Mouse (Mus musculus) CD8-positive naive resting alpha-beta T cell, adult 2 months (primary cell): ENCODE results near the gene Fiz1.
A peak's percentile ranks its signal among the peaks of the same experiment; 100 is the strongest.
"Not testable (repeated sequence)": the region's sequence is repeated elsewhere in the genome, so short reads cannot be mapped to it uniquely, and the experiment has no call there.

Source experiments
- DNase-seq, 2 experiments: peaks; one replicate each; pipeline ENCODE4 v3.0.0; 2022; ENCODE audit warnings: low read depth in 2 of 2, low spot score in 2 of 2

Gene Fiz1

GRCm38 (mm10) chr7:5008229-5008628, 6.3 kb downstream of the Fiz1 start:
- DNase-seq, result no peak

DNA sequence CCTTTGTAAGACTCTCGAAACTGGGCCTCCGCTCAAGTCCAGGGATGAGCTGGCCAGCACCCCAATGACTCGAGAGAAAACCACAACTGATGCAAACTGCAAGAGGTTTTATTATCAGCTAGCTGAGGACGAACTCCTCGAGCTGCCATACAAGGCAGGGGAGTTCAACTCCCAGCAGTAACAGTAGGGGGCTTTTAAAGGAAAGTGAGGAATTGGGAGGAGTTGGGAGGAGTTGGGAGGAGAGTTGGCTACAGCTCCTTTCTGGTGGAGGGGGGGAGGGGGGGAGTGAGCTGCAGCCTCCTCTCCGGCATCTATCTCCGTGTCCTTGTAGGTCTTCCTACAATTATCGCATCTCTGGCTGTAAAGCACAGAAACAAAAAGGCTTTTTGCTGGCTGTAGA, 11.6 kb downstream of the Fiz1 start:
- not testable (repeated sequence) for DNase-seq

- peak in 1 of 2 experiments; percentile 44 for DNase-seq
These were observed 14.6 kb downstream of the Fiz1 start for GRCm38 (mm10) chr7:4999876-5000275.

DNA sequence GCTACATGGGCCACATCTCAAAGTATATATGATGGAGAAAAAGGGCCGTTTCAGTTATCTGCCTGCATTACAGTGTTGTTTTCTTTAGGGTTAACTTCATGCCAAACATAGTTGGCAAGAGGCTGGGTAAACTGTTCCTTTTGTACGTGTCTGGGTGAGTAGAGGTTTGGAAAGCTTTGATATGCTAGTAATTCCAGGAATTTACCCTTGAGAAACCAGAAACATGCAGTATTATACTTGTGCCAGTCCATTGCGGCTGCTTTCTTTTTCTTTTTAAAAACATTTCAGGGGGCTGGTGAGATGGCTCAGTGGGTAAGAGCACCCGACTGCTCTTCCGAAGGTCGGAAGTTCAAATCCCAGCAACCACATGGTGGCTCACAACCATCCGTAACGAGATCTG, 17.6 kb downstream of the Fiz1 start:
- DNase-seq, result no peak

GRCm38 (mm10) chr7:4996003-4996895, 18.2 kb downstream of the Fiz1 start, which contains the start of gene Zfp579:
Zfp579 (minus strand) TSS chr7:4996158.
- DNase-seq, result peak; percentile 60 to 78

- DNase-seq, result no peak
These were observed 19.1 kb downstream of the Fiz1 start for GRCm38 (mm10) chr7:4995268-4996002.

DNA sequence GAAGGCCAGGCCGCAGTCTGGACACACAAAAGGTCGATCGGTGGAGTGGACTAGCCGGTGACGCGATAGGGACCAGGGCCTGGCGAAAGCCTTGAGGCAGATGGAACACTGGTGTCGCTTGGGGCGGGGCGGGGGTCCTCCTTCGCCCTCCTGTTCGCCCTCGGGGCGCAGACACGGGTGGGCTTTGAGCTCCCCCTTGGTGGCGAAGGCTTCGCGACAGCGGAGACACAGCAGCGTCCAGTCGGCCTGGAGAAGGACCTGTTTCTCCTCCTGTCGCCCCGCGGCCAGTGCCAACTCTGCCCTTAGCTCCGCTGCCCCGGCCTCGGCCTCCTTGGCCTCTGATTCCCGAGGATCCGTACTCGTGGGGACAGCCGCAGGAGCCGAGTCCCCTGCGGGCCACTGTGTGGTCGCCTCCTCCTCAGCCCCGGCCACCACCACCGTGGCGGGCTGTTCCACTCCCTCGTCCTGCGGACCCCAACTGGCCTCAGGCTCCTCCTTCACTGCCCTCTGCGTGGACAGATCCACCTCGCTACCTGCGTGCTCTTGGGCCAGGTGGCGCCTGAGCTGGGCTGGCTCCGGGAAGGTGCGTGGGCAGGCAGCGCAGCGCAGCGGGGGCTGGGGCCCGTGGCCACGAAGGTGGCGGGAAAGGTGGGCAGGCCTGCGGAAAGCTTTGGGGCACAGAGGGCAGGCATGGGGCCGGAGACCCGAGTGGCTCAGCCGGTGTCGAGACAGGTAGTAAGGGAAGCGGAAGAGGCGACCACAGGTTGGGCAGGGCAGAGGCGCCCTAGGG, 20.3 kb downstream of the Fiz1 start:
- no peak for DNase-seq

- DNase-seq, result no peak
These were observed 21.0 kb downstream of the Fiz1 start for GRCm38 (mm10) chr7:4993347-4993998.

- DNase-seq, result no peak
These were observed 26.2 kb downstream of the Fiz1 start for GRCm38 (mm10) chr7:4988250-4988649.

GRCm38 (mm10) chr7:4976832-4977231, 37.7 kb downstream of the Fiz1 start:
- DNase-seq, result peak in 1 of 2 experiments; percentile 19

DNA sequence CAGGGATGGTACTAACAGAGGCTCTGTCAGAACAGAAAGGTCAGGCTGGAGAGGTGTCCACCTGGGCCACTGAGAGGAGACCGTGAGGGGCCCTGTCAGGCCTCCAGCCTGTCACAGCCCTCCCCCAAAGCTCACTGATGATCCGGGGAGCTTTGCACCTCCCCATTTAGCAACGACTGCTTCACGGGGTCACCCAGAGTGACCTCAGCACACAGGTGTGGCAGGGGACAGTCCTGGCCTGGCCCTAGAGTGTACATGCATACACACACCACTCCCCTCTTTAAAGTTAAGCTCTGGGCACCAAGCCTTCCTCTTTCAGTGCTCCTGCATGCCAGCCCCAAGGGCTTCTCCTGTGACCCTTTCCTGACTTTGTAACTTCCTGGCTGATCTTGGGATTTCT, 39.0 kb downstream of the Fiz1 start:
- DNase-seq, result no peak

DNA sequence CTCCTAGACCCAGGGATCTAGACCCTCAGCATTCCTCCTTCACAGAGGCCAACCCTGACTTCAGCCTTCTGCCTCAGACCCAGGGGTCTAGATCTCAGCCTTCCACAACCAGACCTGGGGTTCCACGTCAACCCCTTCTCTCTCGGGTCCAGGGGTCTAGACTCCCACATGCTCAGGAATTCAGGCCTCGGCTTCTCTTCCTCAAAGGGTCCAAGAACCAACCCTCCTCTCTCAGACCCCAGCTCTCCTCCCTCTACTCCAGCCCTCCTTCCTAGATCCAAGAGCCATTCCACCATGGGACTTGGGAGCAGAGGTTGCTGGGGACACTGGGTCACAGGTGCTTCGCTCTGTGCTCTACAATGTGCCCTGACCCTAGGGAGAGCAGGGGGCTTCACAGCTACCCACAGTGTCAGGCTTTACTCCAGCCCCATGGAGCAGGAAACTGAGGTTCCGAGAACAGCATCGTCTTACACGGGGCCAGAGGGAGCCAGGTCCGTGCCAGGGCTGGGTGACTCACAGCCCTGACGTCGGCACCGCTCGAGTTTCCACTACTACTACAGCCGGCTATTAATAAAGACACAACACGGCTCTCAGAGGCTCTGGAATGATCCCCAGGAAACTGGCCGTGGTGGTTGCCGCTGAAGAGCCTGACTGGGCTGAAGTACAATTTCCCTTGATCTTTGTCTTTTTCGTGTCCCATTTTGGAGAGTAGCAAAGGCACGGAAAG, 42.0 kb downstream of the Fiz1 start:
- DNase-seq, result no peak

DNA sequence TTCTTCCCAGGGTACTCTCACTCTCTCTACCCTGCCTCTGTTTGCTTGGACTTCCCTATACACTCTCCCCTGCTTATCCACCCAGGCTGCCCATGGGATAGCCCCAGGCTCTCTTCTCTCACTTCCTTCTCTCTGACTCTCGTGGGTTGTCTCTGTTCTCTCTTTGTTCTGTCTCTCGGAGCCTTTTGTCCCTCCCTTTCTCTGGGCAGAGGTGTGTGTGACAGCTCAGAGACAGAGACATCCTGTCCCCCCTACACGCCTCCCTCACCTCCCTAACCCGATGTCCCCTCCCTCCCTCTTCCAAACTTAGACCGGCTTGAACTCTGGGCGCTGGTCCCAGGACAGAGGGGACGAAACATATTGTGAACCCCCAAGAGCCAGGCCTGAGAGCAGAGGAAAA, 42.8 kb downstream of the Fiz1 start:
- DNase-seq, result no peak

DNA sequence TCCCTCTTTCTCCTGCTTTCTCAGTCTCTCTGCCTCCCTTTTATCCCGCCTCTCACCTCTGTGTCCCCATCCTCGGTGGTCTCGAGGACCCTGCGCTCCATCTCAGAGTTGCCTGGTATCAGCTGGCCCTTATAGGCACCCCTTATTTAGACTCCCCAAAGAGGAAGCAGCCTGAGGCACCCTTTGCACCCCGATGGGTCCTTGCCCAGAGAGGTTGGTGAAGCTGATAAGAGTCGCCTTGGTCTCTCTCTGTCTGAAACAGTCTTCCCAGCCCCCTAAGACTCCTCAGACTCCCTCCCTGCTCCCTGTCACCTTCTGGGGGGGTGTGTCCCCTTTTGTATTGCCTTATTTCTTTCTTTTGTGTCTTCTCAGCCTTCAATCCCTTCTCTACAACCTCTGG, 43.4 kb downstream of the Fiz1 start, which contains the start of gene Sbk3:
Gene Sbk3, minus strand, starts transcription at position 101 of the 400 bp plus-strand sequence.
- no peak for DNase-seq

DNA sequence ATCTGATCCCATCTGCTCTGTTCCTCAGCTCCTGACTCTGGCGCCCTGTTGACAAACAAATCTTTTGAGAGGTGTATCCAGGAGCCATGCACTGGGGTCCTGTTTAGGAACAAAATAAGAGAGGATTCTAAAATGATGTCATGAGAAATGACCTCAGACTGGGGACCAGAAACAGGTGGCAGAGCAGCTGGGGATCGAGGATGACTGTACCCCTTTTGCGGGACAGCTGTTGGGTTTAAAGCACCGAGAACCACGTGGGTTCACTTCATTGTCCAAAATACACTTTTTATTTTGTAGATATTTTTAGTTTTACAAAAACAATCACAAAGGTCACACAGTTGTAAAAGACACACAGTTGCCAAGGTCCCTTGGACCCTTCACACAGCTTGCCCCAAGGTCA, 49.5 kb downstream of the Fiz1 start:
- DNase-seq, result no peak

DNA sequence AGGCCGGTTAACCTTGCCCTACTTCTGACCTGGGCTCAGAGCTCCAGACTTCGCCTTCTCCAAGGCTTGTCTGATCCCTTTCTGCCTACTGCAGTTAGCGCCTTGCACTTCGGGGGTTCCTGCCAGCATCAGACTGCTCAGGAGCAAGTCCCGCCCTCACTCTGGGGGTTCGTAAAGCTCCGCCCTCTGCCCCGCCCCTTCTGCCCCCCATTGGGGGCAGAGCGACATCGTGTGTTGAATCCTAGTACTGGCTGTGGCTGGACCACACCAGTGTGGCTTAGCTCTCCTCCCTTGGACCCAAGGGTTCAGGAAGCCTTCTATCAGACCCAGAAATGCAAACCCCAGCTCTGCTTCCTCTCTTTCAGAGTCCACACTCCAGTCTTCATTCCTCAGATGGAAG, 50.2 kb downstream of the Fiz1 start, which contains the start of gene Sbk2:
Gene Sbk2, minus strand, starts transcription at position 135 of the 400 bp plus-strand sequence.
- DNase-seq, result peak; percentile 83 to 90

DNA sequence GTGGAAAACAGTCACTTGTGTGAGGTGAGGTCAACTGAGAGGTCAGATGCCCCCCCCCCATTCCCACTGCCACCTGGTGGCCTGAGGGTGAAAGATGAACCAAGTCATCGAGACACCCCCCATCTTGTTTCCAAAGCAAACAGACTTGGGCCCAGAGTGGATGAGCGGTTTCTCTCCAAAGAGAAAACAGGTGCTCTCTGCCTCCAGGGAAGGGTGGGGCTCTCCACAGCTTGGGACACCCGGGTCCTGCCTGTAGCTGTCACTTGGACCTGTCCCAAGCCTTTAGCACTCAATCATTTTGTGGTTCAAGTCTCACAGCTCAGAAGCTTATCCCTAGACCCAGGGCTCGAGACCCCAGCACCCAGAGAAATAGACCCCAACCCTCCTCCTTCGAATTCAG, 51.0 kb downstream of the Fiz1 start:
- no peak for DNase-seq

- DNase-seq, result no peak
These were observed 57.1 kb downstream of the Fiz1 start for GRCm38 (mm10) chr7:4957361-4957760.
